ENCODE assay signal across 24 mouse cellular contexts in genomic region chr2:3161578-3161977, GRCm38 (mm10). TPM values are rescaled to one million over a fixed set of nuclear protein-coding genes. Genes with fewer than 3 reads are reported as not detected.
A peak's percentile ranks its signal among the peaks of the same experiment; 100 is the strongest.
DNase-seq lines count a peak whose midpoint lies in the region; ATAC-seq and TF ChIP-seq lines count a peak whose summit lies in the region.
"Had no signal": no experiment of that assay in that cellular context is flagged by ENCODE, and none has a peak within 500 bp of the region (broad histone marks: within the 10 kb centered on the region; RNA-seq: fewer than 3 reads in every experiment).

No protein-coding gene starts in this region.

- no peaks in the 10 kb centered on the region for H3K9me3 ChIP-seq in intestine, embryonic 15.5 days
- H3K9me3 ChIP-seq in intestine, postnatal 0 days (ENCODE audit: control insufficient read depth) = no peaks in the 10 kb centered on the region
- H3K9me3 ChIP-seq in kidney, embryonic 15.5 days (replicated peaks) = no peaks in the 10 kb centered on the region
- H3K9me3 ChIP-seq in intestine, embryonic 16.5 days (ENCODE audit: control insufficient read depth, low read length) = no peaks in the 10 kb centered on the region
- H3K9me3 ChIP-seq in stomach, embryonic 16.5 days (replicated peaks; ENCODE audit: control insufficient read depth, low read length) = no peaks in the 10 kb centered on the region
- H3K9me3 ChIP-seq: embryonic facial prominence, embryonic 15.5 days; forebrain, embryonic 10.5 days; heart, embryonic 12.5 days; hindbrain, embryonic 10.5 days had no signal

- H3K4me3 ChIP-seq in intestine, embryonic 15.5 days (replicated peaks) = no peak overlapping the region
- no peak overlapping the region for H3K4me3 ChIP-seq in intestine, postnatal 0 days (ENCODE audit: low read depth, low read length)
- H3K4me3 ChIP-seq in kidney, embryonic 15.5 days (replicated peaks) = no peak overlapping the region
- no peak overlapping the region for H3K4me3 ChIP-seq in intestine, embryonic 16.5 days (ENCODE audit: low read length)
- H3K4me3 ChIP-seq in stomach, embryonic 16.5 days (replicated peaks; ENCODE audit: low read length) = no peak overlapping the region
- H3K4me3 ChIP-seq: embryonic facial prominence, embryonic 15.5 days; erythroblast, embryonic 14.5 days; forebrain, embryonic 10.5 days; gastrocnemius, adult 2 months; heart, embryonic 12.5 days; hindbrain, embryonic 10.5 days had no signal

- no peak overlapping the region for H3K9ac ChIP-seq in intestine, embryonic 15.5 days
- H3K9ac ChIP-seq in intestine, postnatal 0 days (ENCODE audit: low read depth, low read length) = no peak overlapping the region
- no peak overlapping the region for H3K9ac ChIP-seq in kidney, embryonic 15.5 days
- H3K9ac ChIP-seq in intestine, embryonic 16.5 days (ENCODE audit: low read depth, low read length) = no peak overlapping the region
- no peak overlapping the region for H3K9ac ChIP-seq in stomach, embryonic 16.5 days (ENCODE audit: low read length)
- H3K9ac ChIP-seq: embryonic facial prominence, embryonic 15.5 days; heart, embryonic 12.5 days had no signal

- peaks cover 25% of the 10 kb centered on the region; the same call in 1 of the 2 replicates for H3K4me1 ChIP-seq in intestine, embryonic 15.5 days (replicated peaks)
- H3K4me1 ChIP-seq in intestine, postnatal 0 days (replicated peaks; ENCODE audit: control insufficient read depth, insufficient read depth, low read length) = no peaks in the 10 kb centered on the region; the same call in 1 of the 2 replicates
- H3K4me1 ChIP-seq in kidney, embryonic 15.5 days = peaks cover 42% of the 10 kb centered on the region
- H3K4me1 ChIP-seq in intestine, embryonic 16.5 days (ENCODE audit: control insufficient read depth, insufficient read depth, low read length) = peaks cover 25% of the 10 kb centered on the region
- peaks cover 26% of the 10 kb centered on the region for H3K4me1 ChIP-seq in stomach, embryonic 16.5 days (ENCODE audit: control insufficient read depth, insufficient read depth, low read length)

- H3K27ac ChIP-seq in intestine, embryonic 15.5 days = no peak overlapping the region
- H3K27ac ChIP-seq in intestine, postnatal 0 days (ENCODE audit: low read depth, low read length) = no peak overlapping the region
- H3K27ac ChIP-seq in kidney, embryonic 15.5 days = no peak overlapping the region
- peak overlapping the region; percentile 64; the same call in 1 of the 2 replicates for H3K27ac ChIP-seq in intestine, embryonic 16.5 days (ENCODE audit: low read length)
- H3K27ac ChIP-seq in stomach, embryonic 16.5 days (ENCODE audit: low read length) = 0 out of 2 replicates have a peak overlapping the region, but pooled peaks have one; percentile 6
- H3K27ac ChIP-seq: embryonic facial prominence, embryonic 15.5 days; forebrain, embryonic 10.5 days; gastrocnemius, adult 2 months; hindbrain, embryonic 10.5 days had no signal

- no peak for TF ChIP-seq CTCF in intestine, postnatal 0 days (IDR thresholded peaks at IDR 0.05; ENCODE audit: low read depth)

- H3K27me3 ChIP-seq in intestine, embryonic 15.5 days (replicated peaks) = no peaks in the 10 kb centered on the region
- H3K27me3 ChIP-seq in intestine, postnatal 0 days (replicated peaks; ENCODE audit: control insufficient read depth, insufficient read depth, low read length) = no peaks in the 10 kb centered on the region
- H3K27me3 ChIP-seq in kidney, embryonic 15.5 days = no peaks in the 10 kb centered on the region
- no peaks in the 10 kb centered on the region for H3K27me3 ChIP-seq in intestine, embryonic 16.5 days (replicated peaks; ENCODE audit: control insufficient read depth, insufficient read depth, low read length)
- no peaks in the 10 kb centered on the region for H3K27me3 ChIP-seq in stomach, embryonic 16.5 days (ENCODE audit: control insufficient read depth, insufficient read depth, low read length)
- H3K27me3 ChIP-seq: embryonic facial prominence, embryonic 15.5 days; heart, embryonic 12.5 days; Patski had no signal

- peak; percentile 73 for ATAC-seq in intestine, embryonic 15.5 days
- ATAC-seq in intestine, postnatal 0 days = no peak
- ATAC-seq in kidney, embryonic 15.5 days (replicated peaks; ENCODE audit: low FRiP score) = no peak
- peak; percentile 67 for ATAC-seq in intestine, embryonic 16.5 days
- ATAC-seq in stomach, embryonic 16.5 days (ENCODE audit: insufficient read depth, low FRiP score) = no peak
- ATAC-seq in megakaryocyte-erythroid progenitor cell, adult 5-6 weeks (replicated peaks; ENCODE audit: low FRiP score, low TSS enrichment, poor library complexity, severe bottlenecking) = no peak
- ATAC-seq: activated CD4-positive, CD25-positive, alpha-beta regulatory T cell, adult 4 months; CD4-positive, CD25-positive, alpha-beta regulatory T cell, adult 4 months; forebrain, embryonic 14.5 days; Patski had no signal

- no peaks in the 10 kb centered on the region for H3K36me3 ChIP-seq in intestine, embryonic 15.5 days
- no peaks in the 10 kb centered on the region for H3K36me3 ChIP-seq in intestine, postnatal 0 days (ENCODE audit: control insufficient read depth, insufficient read depth)
- H3K36me3 ChIP-seq in kidney, embryonic 15.5 days = no peaks in the 10 kb centered on the region
- H3K36me3 ChIP-seq in intestine, embryonic 16.5 days (ENCODE audit: control insufficient read depth, insufficient read depth, low read length) = no peaks in the 10 kb centered on the region
- no peaks in the 10 kb centered on the region for H3K36me3 ChIP-seq in stomach, embryonic 16.5 days (ENCODE audit: control insufficient read depth, insufficient read depth, low read length)
- H3K36me3 ChIP-seq: embryonic facial prominence, embryonic 15.5 days; forebrain, embryonic 10.5 days; heart, embryonic 12.5 days; hindbrain, embryonic 10.5 days had no signal

- WGBS in intestine, embryonic 15.5 days = 17% methylated on average over 1 of the region's 1 CpGs
- 42% methylated on average over 1 of the region's 1 CpGs for WGBS in intestine, postnatal 0 days
- WGBS in kidney, embryonic 15.5 days = 30% methylated on average over 1 of the region's 1 CpGs
- WGBS in intestine, embryonic 16.5 days = 47% methylated on average over 1 of the region's 1 CpGs
- 25% methylated on average over 1 of the region's 1 CpGs for WGBS in stomach, embryonic 16.5 days

- peak; percentile 21 for DNase-seq in kidney, postnatal 14 days
- no peak for DNase-seq in ovary, postnatal 14 days (ENCODE audit: low spot score)
- DNase-seq: adrenal gland, postnatal 14 days; B cell, adult 2 months; cerebellum, adult 18-20 months; cerebellum, adult 9-11 months; gastrocnemius, adult 2 months; gastrocnemius, postnatal 25 days had no signal

- H3K4me2 ChIP-seq in intestine, embryonic 15.5 days (replicated peaks) = no peak overlapping the region
- no peak overlapping the region for H3K4me2 ChIP-seq in intestine, postnatal 0 days (replicated peaks; ENCODE audit: low read depth)
- H3K4me2 ChIP-seq in kidney, embryonic 15.5 days = no peak overlapping the region
- no peak overlapping the region for H3K4me2 ChIP-seq in intestine, embryonic 16.5 days (ENCODE audit: low read depth, low read length)
- H3K4me2 ChIP-seq in stomach, embryonic 16.5 days (ENCODE audit: low read depth, low read length) = no peak overlapping the region
- H3K4me2 ChIP-seq: embryonic facial prominence, embryonic 15.5 days; heart, embryonic 12.5 days had no signal

RNA-seq across cellular contexts. Expression of gene Fam171a1, which starts 47.6 kb away (rescaled TPM):
- 27.5 and 28.1 TPM in 2 replicates for polyA plus RNA-seq in intestine, embryonic 15.5 days (2015; fragmentation: Nextera tagmentation; extraction: Ambion mirVana)
- 8.4 and 8.6 TPM in 2 replicates for polyA plus RNA-seq in intestine, postnatal 0 days (2015; fragmentation: Nextera tagmentation; extraction: Ambion mirVana)
- 53.5 and 57.1 TPM in 2 replicates for polyA plus RNA-seq in kidney, embryonic 15.5 days (2015; fragmentation: Nextera tagmentation; extraction: Ambion mirVana)
- polyA plus RNA-seq in intestine, embryonic 16.5 days (2015; fragmentation: Nextera tagmentation; extraction: Ambion mirVana) = 19.4 and 21.3 TPM in 2 replicates
- 24.1 and 25.5 TPM in 2 replicates for polyA plus RNA-seq in stomach, embryonic 16.5 days (2015; fragmentation: Nextera tagmentation; extraction: Ambion mirVana)
- 0.61 and 2.1 TPM in 2 replicates for total RNA-seq in megakaryocyte-erythroid progenitor cell, adult 5-6 weeks (2014; fragmentation: Nextera tagmentation)
- 4.3 and 5.4 TPM in 2 replicates for total RNA-seq in megakaryocyte-erythroid progenitor cell, adult 5-6 weeks (2017)
- total RNA-seq: MEL had no signal
- polyA plus RNA-seq: activated CD4-positive, CD25-positive, alpha-beta regulatory T cell, adult 4 months; CD4-positive, CD25-positive, alpha-beta regulatory T cell, adult 4 months had no signal

Comparison
In these comparisons a context has a peak if more than half of its experiments do, and no peak if none do; other contexts are left out.
1. ATAC-seq: peak in intestine, embryonic 15.5 days (single experiment) and intestine, embryonic 16.5 days (single experiment); none in intestine, postnatal 0 days (single experiment), kidney, embryonic 15.5 days (single experiment), stomach, embryonic 16.5 days (single experiment) and megakaryocyte-erythroid progenitor cell, adult 5-6 weeks (single experiment).
2. H3K27ac ChIP-seq: peak in intestine, embryonic 16.5 days (single experiment) and stomach, embryonic 16.5 days (single experiment); none in intestine, embryonic 15.5 days (single experiment), intestine, postnatal 0 days (single experiment) and kidney, embryonic 15.5 days (single experiment).